Comparison of ENCODE assay signal across 8 mouse cellular contexts in genomic region chr13:48228114-48228513, GRCm38 (mm10). TPM values are rescaled to one million over a fixed set of nuclear protein-coding genes. Genes with fewer than 3 reads are reported as not detected.
DNase-seq lines count a peak whose midpoint lies in the region; ATAC-seq and TF ChIP-seq lines count a peak whose summit lies in the region.

No protein-coding gene starts in this region.

- DNase-seq in heart, adult 2 months = no peak
- DNase-seq in heart, postnatal 36 days = no peak
- DNase-seq in 3T3-L1 (ENCODE audit: low read depth, low spot score) = peak; percentile 46
- DNase-seq in liver, embryonic 13.5 days = no peak
- DNase-seq in layer of hippocampus, adult 11-12 months (ENCODE audit: low spot score) = no peak
- no peak for DNase-seq in cerebellum, adult 11-12 months
- no peak for DNase-seq in adipocyte (ENCODE audit: low spot score)

- H3K9me3 ChIP-seq in forebrain, embryonic 16.5 days (ENCODE audit: control insufficient read depth, low read length) = no peaks in the 10 kb centered on the region
- H3K9me3 ChIP-seq in liver, embryonic 13.5 days (replicated peaks) = no peaks in the 10 kb centered on the region

- peak; percentile 42 for ATAC-seq in forebrain, embryonic 16.5 days
- no peak for ATAC-seq in liver, embryonic 13.5 days (ENCODE audit: low read depth)

- H3K27me3 ChIP-seq in heart, adult 2 months (ENCODE audit: control insufficient read depth, insufficient read depth, low read length) = no peaks in the 10 kb centered on the region
- H3K27me3 ChIP-seq in forebrain, embryonic 16.5 days (replicated peaks; ENCODE audit: control insufficient read depth, insufficient read depth, low read length) = no peaks in the 10 kb centered on the region
- H3K27me3 ChIP-seq in liver, embryonic 13.5 days = peaks cover 21% of the 10 kb centered on the region

- TF ChIP-seq CTCF in heart, adult 2 months (IDR thresholded peaks at IDR 0.05) = no peak

- TF ChIP-seq POLR2A in heart, adult 2 months (IDR thresholded peaks at IDR 0.05; ENCODE audit: insufficient read depth, low read depth, low read length) = no peak

- intact Hi-C loops in heart, adult 2 months (cut with DNase I) = loop anchor here (1.0 kb wide), 1 partner anchor 33 kb away; the partner anchor contains the start of gene Id4
- intact Hi-C loops in heart, postnatal 36 days (cut with DNase I) = loop anchor here (2.0 kb wide), 1 partner anchor 33 kb away; the partner anchor contains the start of gene Id4

- 35% methylated on average over 4 of the region's 4 CpGs for WGBS in heart, adult 2 months
- 6% methylated on average over 4 of the region's 4 CpGs for WGBS in forebrain, embryonic 16.5 days
- 22% methylated on average over 4 of the region's 4 CpGs for WGBS in liver, embryonic 13.5 days (ENCODE audit: insufficient replicate concordance)

- peak overlapping the region; percentile 78 for H3K27ac ChIP-seq in heart, adult 2 months
- peak overlapping the region; percentile 82 for H3K27ac ChIP-seq in forebrain, embryonic 16.5 days (ENCODE audit: low read length)
- H3K27ac ChIP-seq in liver, embryonic 13.5 days = no peak overlapping the region

- no peaks in the 10 kb centered on the region for H3K36me3 ChIP-seq in heart, adult 2 months (ENCODE audit: control insufficient read depth, insufficient read depth, low read length)
- H3K36me3 ChIP-seq in forebrain, embryonic 16.5 days (ENCODE audit: control insufficient read depth, insufficient read depth) = no peaks in the 10 kb centered on the region
- H3K36me3 ChIP-seq in liver, embryonic 13.5 days = no peaks in the 10 kb centered on the region

- H3K4me3 ChIP-seq in heart, adult 2 months = peak overlapping the region; percentile 41
- peak overlapping the region; percentile 49 for H3K4me3 ChIP-seq in forebrain, embryonic 16.5 days (replicated peaks; ENCODE audit: low read length)
- H3K4me3 ChIP-seq in liver, embryonic 13.5 days (replicated peaks) = peak overlapping the region; percentile 19; the same call in 1 of the 2 replicates

- no peak for TF ChIP-seq EP300 in heart, adult 2 months (IDR thresholded peaks at IDR 0.05; ENCODE audit: insufficient read depth, low read depth, low read length)

- H3K9ac ChIP-seq in heart, adult 2 months (ENCODE audit: low read depth, low read length) = peak overlapping the region; percentile 37
- H3K9ac ChIP-seq in forebrain, embryonic 16.5 days (replicated peaks; ENCODE audit: low read depth, low read length) = peak overlapping the region; percentile 62
- H3K9ac ChIP-seq in liver, embryonic 13.5 days = no peak overlapping the region

- no peaks in the 10 kb centered on the region for H3K79me2 ChIP-seq in heart, adult 2 months (replicated peaks; ENCODE audit: control insufficient read depth, insufficient read depth, low read length)

- H3K4me1 ChIP-seq in heart, adult 2 months (ENCODE audit: control insufficient read depth, insufficient read depth, low read length) = no peaks in the 10 kb centered on the region; the same call in 1 of the 2 replicates
- H3K4me1 ChIP-seq in forebrain, embryonic 16.5 days (replicated peaks; ENCODE audit: control insufficient read depth, insufficient read depth, low read length) = peaks cover 21% of the 10 kb centered on the region
- H3K4me1 ChIP-seq in liver, embryonic 13.5 days (replicated peaks) = no peaks in the 10 kb centered on the region

- peak overlapping the region; percentile 72 for H3K4me2 ChIP-seq in forebrain, embryonic 16.5 days (ENCODE audit: low read length)
- H3K4me2 ChIP-seq in liver, embryonic 13.5 days = peak overlapping the region; percentile 55

RNA-seq across cellular contexts. Expression of gene Id4, which starts 32.9 kb away (rescaled TPM):
- total RNA-seq in heart, adult 2 months (2021) = under 1 TPM; 0.76 to 0.77 TPM
- polyA plus RNA-seq in heart, adult 2 months (2012; rRNA removed) = 0.41 and 0.78 TPM in 2 replicates
- 1 to 10 TPM in 1 of 2 experiments, under 1 TPM in 1; 0.98 to 1.6 TPM for total RNA-seq in heart, postnatal 36 days (2021)
- 72.7 and 77.9 TPM in 2 replicates for polyA plus RNA-seq in forebrain, embryonic 16.5 days (2015; fragmentation: Nextera tagmentation; extraction: Ambion mirVana)
- 0.33 and 0.36 TPM in 2 replicates for polyA plus RNA-seq in liver, embryonic 13.5 days (2015; fragmentation: Nextera tagmentation; extraction: Ambion mirVana)

Comparison
In these comparisons a context has a peak if more than half of its experiments do, and no peak if none do; other contexts are left out.
1. RNA of gene Id4, which starts 32.9 kb away (polyA plus RNA-seq): 72.7 to 77.9 TPM in forebrain, embryonic 16.5 days; 0.41 to 0.78 TPM in heart, adult 2 months and 0.33 to 0.36 TPM in liver, embryonic 13.5 days; every median in the first group is over 10 times any median in the second.
2. Peak in every context shown above with its lines, with median percentiles within 50 percentile points of each other: H3K4me3 ChIP-seq.